Mouse (Mus musculus): ENCODE results near the gene H2-T3.

- TF ChIP-seq CTCF (IDR thresholded peaks at IDR 0.05; ENCODE audit: low read depth, low read length) (no peak), POLR2A (IDR thresholded peaks at IDR 0.05; ENCODE audit: insufficient read depth, low read length) (no peak)
Measured at GRCm38 (mm10) chr17:36225231-36225824, 35.2 kb upstream of the H2-T3 start.

Measured in ES-Bruce4 (cell line).